Mouse (Mus musculus): ENCODE data around the gene Tmem53. TPM values are rescaled to one million over a fixed set of nuclear protein-coding genes. Genes with fewer than 3 reads are reported as not detected.

The Tmem53 gene
- polyA plus RNA-seq, 1 experiment, result 7.8 TPM

GRCm38 (mm10) chr4:117278381-117279252, 26.9 kb downstream of the Tmem53 start:
- no peak for DNase-seq (ENCODE audit: low read depth, low spot score)
- WGBS, result 71% methylated on average over 10 of the region's 10 CpGs

GRCm38 (mm10) chr4:117279253-117279642, 27.5 kb downstream of the Tmem53 start:
- 82% methylated on average over 2 of the region's 2 CpGs for WGBS

GRCm38 (mm10) chr4:117280397-117280930, 28.7 kb downstream of the Tmem53 start:
- WGBS, result 69% methylated on average over 8 of the region's 8 CpGs
- DNase-seq (ENCODE audit: low read depth, low spot score), result no peak

More at GRCm38 (mm10) chr4:117279253-117279642, 27.5 kb downstream of the Tmem53 start:
- no peak for DNase-seq (ENCODE audit: low read depth, low spot score)

GRCm38 (mm10) chr4:117281090-117281845, 29.5 kb downstream of the Tmem53 start:
- WGBS, result 76% methylated on average over 19 of the region's 19 CpGs
- no peak for DNase-seq (ENCODE audit: low read depth, low spot score)

GRCm38 (mm10) chr4:117283271-117284191, 31.8 kb downstream of the Tmem53 start:
- WGBS, result 80% methylated on average over 22 of the region's 22 CpGs
- DNase-seq (ENCODE audit: low read depth, low spot score), result no peak

GRCm38 (mm10) chr4:117284363-117284762, 32.6 kb downstream of the Tmem53 start:
- WGBS, result 87% methylated on average over 4 of the region's 4 CpGs
- DNase-seq (ENCODE audit: low read depth, low spot score), result no peak

- DNase-seq (ENCODE audit: low read depth, low spot score), result no peak
- WGBS, result 24% methylated on average over 25 of the region's 25 CpGs
These were observed 36.7 kb downstream of the Tmem53 start for GRCm38 (mm10) chr4:117288277-117288926.

- WGBS, result under 1% methylated on average over 77 of the region's 80 CpGs
- no peak for DNase-seq (ENCODE audit: low read depth, low spot score)
These were observed 37.4 kb downstream of the Tmem53 start for GRCm38 (mm10) chr4:117288927-117289801.

- DNase-seq (ENCODE audit: low read depth, low spot score), result no peak
- WGBS, result 45% methylated on average over 2 of the region's 2 CpGs
These were observed 39.9 kb downstream of the Tmem53 start for GRCm38 (mm10) chr4:117291696-117292095.

- 76% methylated on average over 19 of the region's 19 CpGs for WGBS
- DNase-seq (ENCODE audit: low read depth, low spot score), result no peak
These were observed 45.3 kb downstream of the Tmem53 start for GRCm38 (mm10) chr4:117296849-117297593.

GRCm38 (mm10) chr4:117297819-117298218, 46.1 kb downstream of the Tmem53 start:
- 68% methylated on average over 9 of the region's 9 CpGs for WGBS
- DNase-seq (ENCODE audit: low read depth, low spot score), result no peak

GRCm38 (mm10) chr4:117299921-117300320, 48.2 kb downstream of the Tmem53 start:
- WGBS, result 89% methylated on average over 10 of the region's 10 CpGs
- DNase-seq (ENCODE audit: low read depth, low spot score), result no peak

- 18% methylated on average over 14 of the region's 14 CpGs for WGBS
- DNase-seq (ENCODE audit: low read depth, low spot score), result no peak
These were observed 50.5 kb downstream of the Tmem53 start for GRCm38 (mm10) chr4:117302027-117302806.

- no peak for DNase-seq (ENCODE audit: low read depth, low spot score)
- 16% methylated on average over 30 of the region's 30 CpGs for WGBS
These were observed 52.0 kb downstream of the Tmem53 start for GRCm38 (mm10) chr4:117303581-117304238.

- 18% methylated on average over 54 of the region's 54 CpGs for WGBS
- DNase-seq (ENCODE audit: low read depth, low spot score), result no peak
These were observed 52.7 kb downstream of the Tmem53 start for GRCm38 (mm10) chr4:117304239-117305025.
